Mouse (Mus musculus) forebrain, embryonic 14.5 days (tissue): ENCODE results near the gene Tmprss12. TPM values are rescaled to one million over a fixed set of nuclear protein-coding genes. Genes with fewer than 3 reads are reported as not detected.
"Not testable (repeated sequence)": the region's sequence is repeated elsewhere in the genome, so short reads cannot be mapped to it uniquely, and the experiment has no call there.

Experiments used
- ATAC-seq: fragments of 200-750 bp; cut with Nextera tagmentation; 2 replicates; pipeline ENCODE4 v1.8.0; 2017; ENCODE audit warnings: mild to moderate bottlenecking, moderate library complexity
- DNase-seq: peaks from one replicate; pipeline ENCODE4 v3.0.0-alpha.2; 2015; ENCODE audit warnings: low spot score
- H3K27ac ChIP-seq: fragments of 300-500 bp; sonication (generic); 2 replicates; pipeline ENCODE4 v1.5.1; 2014; ENCODE audit warnings: low read depth, mild to moderate bottlenecking, control low read depth, low read length, moderate library complexity
- H3K27me3 ChIP-seq: fragments of 300-500 bp; sonication (generic); replicated peaks from 2 replicates; pipeline ENCODE4 v1.6.1; 2014; ENCODE audit warnings: low read length, control low read depth, mixed read lengths; ENCODE audit not compliant: control insufficient read depth, insufficient read depth
- H3K36me3 ChIP-seq: fragments of 300-500 bp; sonication (generic); 2 replicates; pipeline ENCODE4 v1.6.1; 2014; ENCODE audit warnings: low read length, control low read depth; ENCODE audit not compliant: control insufficient read depth, insufficient read depth
- H3K4me1 ChIP-seq: fragments of 300-500 bp; sonication (generic); 2 replicates; pipeline ENCODE4 v1.6.1; 2014; ENCODE audit warnings: antibody characterized with exemption, low read length, control low read depth; ENCODE audit not compliant: control insufficient read depth, insufficient read depth
- H3K4me2 ChIP-seq: fragments of 300-500 bp; sonication (generic); 2 replicates; pipeline ENCODE4 v1.6.1; 2014; ENCODE audit warnings: mild to moderate bottlenecking, control low read depth, low read length
- H3K4me3 ChIP-seq: fragments of 300-500 bp; sonication (generic); 2 replicates; pipeline ENCODE4 v1.5.1; 2014; ENCODE audit warnings: low read depth, low read length, control low read depth
- H3K9ac ChIP-seq: fragments of 300-500 bp; sonication (generic); 2 replicates; pipeline ENCODE4 v1.6.1; 2014; ENCODE audit warnings: mild to moderate bottlenecking, low read length, control low read depth, moderate library complexity
- H3K9me3 ChIP-seq: fragments of 300-500 bp; sonication (generic); replicated peaks from 2 replicates; pipeline ENCODE4 v1.6.1; 2016; ENCODE audit warnings: low read length, control low read depth, mixed read lengths; ENCODE audit not compliant: control insufficient read depth
- WGBS: fragments of 180-500 bp; shearing (Covaris S2); extraction: QIAGEN DNeasy Blood & Tissue Kit; methylation state at CpG from one replicate; pipeline ENCODE4 v1.1.7; 2014; 5-methylcytosine and 5-hydroxymethylcytosine counted together
- polyA plus RNA-seq: library from polyadenylated mRNA; unstranded; fragments of >200 nt; fragmentation: Nextera tagmentation; extraction: Ambion mirVana; gene quantifications from 2 replicates; pipeline ENCODE4 v1.2.1, GENCODE M21; 2014

The Tmprss12 gene
- polyA plus RNA-seq, 1 experiment from 2014 or later, result not detected

DNA sequence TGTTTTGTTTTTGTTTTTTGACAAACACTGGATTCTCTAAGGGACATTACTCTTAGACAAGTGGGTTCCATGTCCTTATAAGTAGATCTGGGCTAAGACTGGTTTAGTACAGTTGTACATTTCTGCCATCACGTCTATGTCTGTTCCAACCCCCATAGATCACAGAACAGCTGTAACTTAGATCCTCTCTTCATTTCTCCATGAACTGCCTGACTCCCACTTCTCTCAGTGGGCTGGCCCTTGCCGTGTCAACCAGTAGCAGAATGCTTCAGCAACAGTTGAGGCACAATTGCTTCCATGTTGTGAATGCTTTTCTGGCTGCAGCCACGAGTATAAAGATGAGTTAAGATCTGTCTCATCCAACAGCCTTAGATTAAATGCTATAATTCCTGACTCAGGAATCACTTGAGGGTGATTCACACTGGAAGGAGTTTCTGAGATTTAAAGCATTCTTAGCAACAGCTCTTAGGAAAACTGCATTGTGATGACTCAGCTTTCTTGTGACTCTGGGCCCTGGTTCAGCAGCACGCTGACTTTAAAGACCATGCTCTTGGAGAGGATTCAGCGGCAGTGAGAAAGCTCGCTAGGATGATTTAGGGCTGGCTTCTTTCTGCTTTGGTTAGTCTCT lies 29.4 kb upstream of the Tmprss12 start:
- H3K9me3 ChIP-seq, result no peaks in the 10 kb centered on the region
- no peak for DNase-seq
- H3K4me1 ChIP-seq, result no peaks in the 10 kb centered on the region
- H3K36me3 ChIP-seq, result peaks cover 93% of the 10 kb centered on the region
- H3K4me2 ChIP-seq, result no peak overlapping the region
- no peak overlapping the region for H3K9ac ChIP-seq
- no peaks in the 10 kb centered on the region for H3K27me3 ChIP-seq
- no peak for ATAC-seq
- H3K4me3 ChIP-seq, result no peak overlapping the region
- no peak overlapping the region for H3K27ac ChIP-seq
- 92% methylated on average over 6 of the region's 6 CpGs for WGBS

DNA sequence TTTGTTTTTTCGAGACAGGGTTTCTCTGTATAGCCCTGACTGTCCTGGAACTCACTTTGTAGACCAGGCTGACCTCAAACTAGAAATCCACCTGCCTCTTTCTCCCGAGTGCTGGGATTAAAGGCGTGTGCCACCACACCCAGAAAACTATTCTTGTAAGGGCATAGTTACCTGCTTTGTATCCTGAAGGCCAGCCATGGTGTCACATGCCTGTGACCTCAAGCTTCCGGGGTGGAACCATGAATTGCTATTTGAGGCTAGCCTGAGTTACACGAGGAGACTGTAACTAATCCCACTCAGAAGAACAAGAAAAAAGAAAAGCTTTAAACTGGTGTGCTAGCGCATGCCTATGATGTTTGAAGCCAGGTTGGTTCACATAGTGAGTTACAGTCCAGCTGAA lies 24.3 kb upstream of the Tmprss12 start:
- H3K27ac ChIP-seq, result no peak overlapping the region
- no peak overlapping the region for H3K4me2 ChIP-seq
- H3K27me3 ChIP-seq, result no peaks in the 10 kb centered on the region
- H3K4me3 ChIP-seq, result no peak overlapping the region
- WGBS, result 93% methylated on average over 6 of the region's 6 CpGs
- H3K9me3 ChIP-seq, result no peaks in the 10 kb centered on the region
- H3K36me3 ChIP-seq, result peaks cover 78% of the 10 kb centered on the region
- no peak overlapping the region for H3K9ac ChIP-seq
- no peak for DNase-seq
- H3K4me1 ChIP-seq, result no peaks in the 10 kb centered on the region
- ATAC-seq, result no peak

DNA sequence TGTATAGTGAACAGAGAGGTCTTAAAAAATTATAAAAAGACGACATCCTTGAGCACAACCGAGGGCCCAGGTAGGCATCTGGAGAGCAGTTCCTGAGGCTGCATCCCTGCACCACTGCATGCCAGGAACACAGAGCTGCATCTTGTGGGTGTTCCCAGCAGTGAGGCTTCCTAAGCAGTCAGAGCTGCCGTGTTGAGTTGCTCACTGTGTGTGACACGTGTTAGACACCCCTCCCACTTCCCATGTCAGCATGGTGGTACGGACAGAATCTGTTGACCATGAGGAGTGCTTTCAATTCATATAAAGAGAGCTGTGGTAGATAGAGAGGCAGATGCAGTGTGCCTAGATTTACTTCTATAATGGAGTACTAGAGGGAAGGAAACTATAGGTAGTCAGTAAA lies 23.3 kb upstream of the Tmprss12 start:
- ATAC-seq (no peak), DNase-seq (no peak)
- Histone ChIP-seq H3K36me3 (peaks cover 79% of the 10 kb centered on the region), H3K4me1 (no peaks in the 10 kb centered on the region), H3K27me3 (no peaks in the 10 kb centered on the region), H3K9ac (no peak overlapping the region), H3K27ac (no peak overlapping the region), H3K4me2 (no peak overlapping the region), H3K4me3 (no peak overlapping the region), H3K9me3 (no peaks in the 10 kb centered on the region)
- 95% methylated on average over 5 of the region's 5 CpGs for WGBS

DNA sequence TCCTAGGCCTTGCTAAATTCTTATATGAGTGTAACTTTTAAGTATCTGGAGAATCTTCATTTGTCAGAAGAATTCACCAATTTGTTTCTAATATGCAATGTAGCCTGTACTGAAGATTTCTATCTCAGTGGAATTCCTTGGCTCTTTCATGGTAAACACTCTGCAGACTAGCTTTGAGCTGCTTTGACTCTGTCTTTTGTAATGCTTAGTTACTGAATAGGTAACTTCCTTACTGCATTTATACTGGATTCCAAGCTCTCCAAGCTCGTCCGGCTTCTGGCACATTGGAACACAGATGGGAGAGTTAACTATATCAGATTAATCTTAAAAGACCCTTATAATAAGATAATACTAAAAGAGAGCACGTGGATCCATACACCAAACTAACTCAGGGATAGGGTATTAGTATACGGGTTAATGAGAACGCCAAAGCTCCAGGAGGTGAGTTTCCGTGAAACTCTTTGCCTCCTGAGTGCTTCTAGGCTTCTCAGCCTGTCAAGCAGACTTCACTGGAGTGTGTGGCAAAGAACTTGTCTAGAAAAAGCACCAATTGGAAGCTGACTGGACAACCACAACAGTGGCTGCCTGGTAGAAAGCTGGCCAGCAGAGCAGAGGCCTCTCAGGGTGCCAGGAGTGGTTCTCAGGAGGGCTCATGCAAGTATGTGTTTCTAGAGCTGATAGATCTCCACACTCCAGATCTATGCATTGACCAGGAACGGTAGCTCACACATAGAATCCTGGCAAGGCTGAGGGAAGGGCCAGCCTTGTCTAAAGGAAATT lies 21.8 kb upstream of the Tmprss12 start:
- H3K27ac ChIP-seq, result no peak overlapping the region
- no peak overlapping the region for H3K4me2 ChIP-seq
- H3K4me3 ChIP-seq, result no peak overlapping the region
- DNase-seq (no peak), ATAC-seq (no peak)
- H3K9ac ChIP-seq, result no peak overlapping the region
- H3K9me3 ChIP-seq, result no peaks in the 10 kb centered on the region
- no peaks in the 10 kb centered on the region for H3K4me1 ChIP-seq
- no peaks in the 10 kb centered on the region for H3K27me3 ChIP-seq
- H3K36me3 ChIP-seq, result peaks cover 69% of the 10 kb centered on the region
- WGBS, result 92% methylated on average over 7 of the region's 7 CpGs

DNA sequence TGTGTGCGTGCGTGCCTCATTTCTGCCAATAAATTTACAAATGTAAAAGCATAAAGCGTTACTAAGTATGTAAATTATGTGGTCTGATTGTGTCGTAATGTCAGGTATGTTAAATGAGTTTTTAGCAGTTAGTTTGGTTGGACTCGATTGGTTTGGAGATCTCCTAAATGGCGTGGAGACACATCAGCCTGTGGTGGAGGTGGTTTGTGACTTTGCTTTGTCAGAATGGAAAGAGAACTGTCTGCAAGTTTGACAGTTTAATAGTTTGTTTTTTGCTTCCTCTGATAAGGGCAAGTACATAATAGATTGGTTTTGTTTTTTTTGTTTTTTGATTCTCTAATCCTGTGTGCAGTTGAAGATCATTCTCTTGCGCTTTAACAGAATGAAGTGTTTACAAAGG lies 20.3 kb upstream of the Tmprss12 start:
- not testable (repeated sequence) for H3K9ac ChIP-seq, H3K4me2 ChIP-seq, H3K27ac ChIP-seq, ATAC-seq, DNase-seq, H3K4me3 ChIP-seq, H3K4me1 ChIP-seq, H3K27me3 ChIP-seq, H3K9me3 ChIP-seq
- H3K36me3 ChIP-seq, result peaks cover 54% of the 10 kb centered on the region
- WGBS, result 96% methylated on average over 5 of the region's 7 CpGs

DNA sequence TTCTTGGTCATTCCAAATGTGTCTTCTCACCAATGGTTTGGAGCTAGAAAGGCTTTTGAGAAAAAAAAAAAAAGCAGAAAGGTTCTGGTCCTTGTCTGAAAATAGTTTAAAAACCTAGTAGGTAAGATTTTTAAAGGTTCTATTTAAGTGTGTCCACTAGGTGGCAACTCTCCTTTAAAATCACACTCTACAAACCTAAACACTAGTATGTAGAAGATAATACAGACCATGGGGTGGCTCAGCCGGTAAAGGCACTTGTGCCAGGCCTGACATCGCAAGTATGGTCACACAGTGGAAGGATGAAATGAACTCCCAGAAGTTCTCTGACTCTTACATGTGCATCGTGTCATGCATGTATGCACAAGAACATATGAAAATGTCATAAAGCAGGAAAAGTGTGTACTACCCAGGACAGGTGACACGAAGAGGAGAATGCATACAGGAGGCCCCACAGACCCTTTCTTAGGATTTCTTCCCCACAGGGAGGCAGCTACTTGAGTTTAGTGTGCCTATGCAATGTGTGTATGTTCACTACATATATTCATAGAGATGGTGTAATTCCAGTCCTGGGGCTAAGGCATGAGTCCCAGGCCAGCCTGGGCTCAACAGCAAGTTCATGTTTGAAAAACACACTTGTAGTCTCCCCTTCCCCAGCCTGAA lies 17.3 kb upstream of the Tmprss12 start:
- Histone ChIP-seq H3K9ac (no peak overlapping the region), H3K4me3 (no peak overlapping the region), H3K27ac (no peak overlapping the region), H3K4me1 (no peaks in the 10 kb centered on the region), H3K9me3 (no peaks in the 10 kb centered on the region), H3K4me2 (no peak overlapping the region), H3K36me3 (peaks cover 28% of the 10 kb centered on the region), H3K27me3 (no peaks in the 10 kb centered on the region)
- 19% methylated on average over 4 of the region's 4 CpGs for WGBS
- peak; percentile 67 for DNase-seq
- ATAC-seq, result no peak

DNA sequence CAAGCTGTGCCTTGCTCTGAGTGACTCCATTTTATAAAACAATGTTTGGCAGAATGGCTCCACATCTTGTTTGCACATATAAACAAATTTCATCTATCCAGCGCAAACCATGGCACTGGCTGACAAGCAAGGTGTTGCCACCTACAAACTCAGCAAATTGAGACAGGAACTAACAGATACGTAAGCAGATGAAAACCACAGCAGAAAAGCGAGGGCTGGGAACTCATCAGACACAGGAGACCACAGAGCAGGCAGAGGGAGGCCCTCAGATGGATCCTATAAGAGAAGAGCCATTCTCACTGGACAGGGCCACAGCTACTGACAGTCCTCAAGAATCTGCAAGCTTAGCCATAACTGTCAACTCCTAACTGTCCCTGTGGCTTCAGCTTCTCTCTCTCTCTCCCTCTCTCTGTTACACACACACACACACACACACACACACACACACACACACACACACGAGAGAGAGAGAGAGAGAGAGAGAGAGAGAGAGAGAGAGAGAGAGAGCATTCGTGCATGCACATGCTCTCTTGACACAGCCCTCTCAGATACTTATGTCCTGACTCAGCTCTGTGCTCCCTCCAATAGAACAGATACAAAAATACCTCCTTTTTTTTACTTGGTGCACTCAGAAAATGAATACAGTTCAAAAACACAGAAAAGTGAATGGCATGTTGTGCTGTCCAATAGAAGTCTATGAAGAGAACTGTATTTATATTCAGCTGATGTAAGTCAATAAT lies 14.9 kb upstream of the Tmprss12 start:
- 84% methylated on average over 4 of the region's 5 CpGs for WGBS

DNA sequence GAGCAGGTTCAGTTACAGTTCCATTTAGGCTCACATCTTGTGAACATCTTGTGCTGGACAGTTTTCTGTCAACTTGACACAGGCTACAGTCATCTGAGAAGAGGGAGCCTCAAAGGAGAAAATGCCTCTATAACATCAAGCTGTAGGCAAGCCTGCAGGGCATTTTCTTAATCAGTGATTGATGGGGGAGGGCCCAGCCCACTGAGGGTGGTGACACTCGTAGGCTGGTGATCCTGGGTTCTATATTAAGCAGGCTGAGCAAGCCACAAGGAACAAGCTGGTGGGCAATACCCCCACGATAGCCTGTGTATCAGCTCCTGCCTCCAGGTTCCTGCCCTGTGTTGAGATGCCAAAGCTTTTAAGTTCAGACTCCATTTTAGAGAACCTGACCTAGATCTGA lies 11.7 kb upstream of the Tmprss12 start:
- Histone ChIP-seq H3K27ac (no peak overlapping the region), H3K36me3 (no peaks in the 10 kb centered on the region), H3K4me3 (no peak overlapping the region), H3K9ac (no peak overlapping the region), H3K9me3 (no peaks in the 10 kb centered on the region), H3K4me2 (no peak overlapping the region), H3K27me3 (no peaks in the 10 kb centered on the region), H3K4me1 (no peaks in the 10 kb centered on the region)
- WGBS, result 87% methylated on average over 2 of the region's 2 CpGs
- ATAC-seq, result no peak
- no peak for DNase-seq

More for the DNA sequence above, 14.9 kb upstream of the Tmprss12 start:
- no peaks in the 10 kb centered on the region for H3K27me3 ChIP-seq
- H3K36me3 ChIP-seq, result peaks cover 16% of the 10 kb centered on the region
- no peak overlapping the region for H3K27ac ChIP-seq
- no peak for ATAC-seq
- no peak overlapping the region for H3K4me3 ChIP-seq
- no peak overlapping the region for H3K4me2 ChIP-seq
- no peak for DNase-seq
- H3K9ac ChIP-seq, result no peak overlapping the region
- H3K9me3 ChIP-seq, result no peaks in the 10 kb centered on the region
- H3K4me1 ChIP-seq, result no peaks in the 10 kb centered on the region
